Mouse (Mus musculus) left cerebral cortex, postnatal 4 days (tissue): ENCODE data around the gene Sumo1. TPM values are rescaled to one million over a fixed set of nuclear protein-coding genes. Genes with fewer than 3 reads are reported as not detected.
"Not testable (repeated sequence)": the region's sequence is repeated elsewhere in the genome, so short reads cannot be mapped to it uniquely, and the experiment has no call there.

Source experiments
- DNase-seq: peaks from one replicate; pipeline ENCODE4 v3.0.0-alpha.2; 2022
- intact Hi-C: fragments of 180-260 bp; cut with DNase I; formaldehyde crosslinking; loops from one replicate; pipeline ENCODE4 v1.15.1; 2025
- total RNA-seq, 2 experiments: library from RNA; stranded (reverse); gene quantifications; 2 replicates each; pipeline ENCODE4 v1.2.3; 2021

The Sumo1 gene
- total RNA-seq, result 100 to 1,000 TPM; 104 to 111 TPM

DNA sequence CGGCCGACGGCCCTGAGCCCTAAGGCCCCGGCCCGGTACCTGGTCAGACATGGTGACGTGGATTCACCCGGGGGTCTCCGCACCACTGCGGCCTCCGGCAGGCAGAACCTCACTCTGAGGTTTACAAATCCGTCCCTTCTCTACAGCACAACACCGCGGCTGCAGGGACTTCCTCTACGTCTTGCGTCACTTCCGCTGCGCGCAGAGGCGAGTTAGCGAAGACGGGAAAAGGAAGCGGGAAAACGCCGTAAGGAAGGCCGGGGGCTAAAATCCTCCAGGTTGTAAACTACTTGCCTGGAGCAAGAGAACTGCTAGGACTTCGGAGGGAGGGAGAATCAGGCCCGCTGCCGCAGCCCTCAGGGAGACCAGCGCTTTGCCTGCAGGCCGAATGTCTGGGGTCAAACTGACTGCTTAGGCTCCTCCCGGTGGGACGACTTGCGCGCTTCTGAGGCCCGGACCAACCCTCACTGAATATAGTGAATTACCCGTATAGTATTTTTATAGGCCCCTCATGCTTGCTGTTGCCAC is at the start of gene Sumo1:
Sumo1 (minus strand) TSS at position 194 of the 528 bp plus-strand sequence.
- intact Hi-C loops, result no loop called here
- DNase-seq, result peak; percentile 87

DNA sequence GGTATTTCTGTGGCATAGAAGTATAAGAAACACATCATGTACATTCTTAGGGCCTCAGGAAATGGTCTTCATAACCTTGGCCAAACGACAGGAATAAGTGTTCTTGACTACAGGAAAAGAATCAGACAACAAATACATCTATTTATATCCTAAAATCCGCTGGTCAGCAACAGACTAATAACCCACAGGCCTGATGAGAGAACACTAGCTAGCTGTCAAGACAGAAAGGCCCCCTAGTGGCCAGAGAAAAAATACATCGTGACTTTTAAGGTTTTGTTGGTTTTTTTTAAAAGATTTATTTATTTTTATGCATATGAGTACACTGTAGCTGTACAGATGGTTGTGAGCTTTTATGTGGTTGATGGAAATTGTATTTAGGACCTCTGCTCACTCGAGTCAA is 49.3 kb upstream of the Sumo1 start:
- intact Hi-C loops, result no loop called here
- DNase-seq, result no peak

DNA sequence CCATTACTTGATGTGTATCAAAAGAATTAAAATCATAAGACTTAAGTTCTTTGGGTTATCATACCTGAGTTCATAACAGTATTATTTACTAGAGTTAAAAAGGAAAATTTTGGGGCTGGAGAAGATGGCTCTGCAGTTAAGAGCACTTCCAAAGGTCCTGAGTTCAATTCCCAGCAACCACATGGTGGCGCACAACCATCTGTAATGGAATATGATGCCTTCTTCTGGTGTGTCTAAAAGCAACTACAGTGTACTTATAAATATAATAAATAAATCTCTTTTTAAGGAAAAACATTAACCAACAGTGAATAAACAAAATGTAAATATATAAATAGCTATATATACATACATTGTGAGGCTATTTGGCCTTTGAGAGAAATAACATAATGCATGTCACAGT is 31.1 kb upstream of the Sumo1 start:
- no peak for DNase-seq

DNA sequence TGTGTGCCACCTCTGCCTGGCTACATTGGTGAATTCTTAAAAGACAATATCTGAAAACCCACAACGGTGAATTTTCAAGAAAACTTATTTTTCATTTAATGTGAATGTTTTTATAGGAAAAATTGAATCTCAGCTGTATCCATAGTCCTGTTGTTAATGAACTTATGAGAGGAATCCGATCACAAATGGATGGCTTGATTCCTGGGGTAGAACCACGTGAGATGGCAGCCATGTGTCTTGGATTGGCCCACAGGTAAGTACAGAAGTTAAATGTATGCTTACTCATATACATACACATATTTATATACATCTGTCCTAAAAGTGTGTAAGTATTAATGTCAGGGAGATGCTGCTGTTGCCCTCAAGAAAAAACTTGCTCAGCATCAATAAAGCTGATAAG is 27.6 kb upstream of the Sumo1 start:
- intact Hi-C loops, result no loop called here
- DNase-seq, result no peak

More for the DNA sequence above, 31.1 kb upstream of the Sumo1 start:
- intact Hi-C loops, result loop anchor here (10.0 kb wide), 2 partner anchors 163 to 383 kb away; no protein-coding TSS in a partner anchor

DNA sequence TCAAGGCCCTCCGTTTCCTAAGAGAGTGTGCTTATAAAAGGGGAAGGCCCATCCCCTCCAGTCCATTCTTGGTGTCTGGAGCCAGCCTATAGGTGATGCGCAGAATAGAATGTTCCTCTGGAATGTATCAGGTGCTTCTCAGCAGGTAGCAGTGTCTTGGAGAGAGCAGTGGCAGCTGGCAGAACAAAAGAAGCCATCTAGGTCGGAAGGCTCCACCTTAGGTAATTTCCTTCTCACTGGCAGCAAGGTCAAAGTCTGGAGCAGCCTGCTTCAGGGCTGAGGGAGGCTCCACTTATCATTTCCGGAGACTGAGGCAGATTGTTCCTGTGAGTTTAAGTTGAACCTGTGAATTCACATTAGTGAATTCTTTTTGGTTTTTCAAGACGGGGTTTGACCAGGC is 27.1 kb upstream of the Sumo1 start:
- intact Hi-C loops, result no loop called here
- no peak for DNase-seq

DNA sequence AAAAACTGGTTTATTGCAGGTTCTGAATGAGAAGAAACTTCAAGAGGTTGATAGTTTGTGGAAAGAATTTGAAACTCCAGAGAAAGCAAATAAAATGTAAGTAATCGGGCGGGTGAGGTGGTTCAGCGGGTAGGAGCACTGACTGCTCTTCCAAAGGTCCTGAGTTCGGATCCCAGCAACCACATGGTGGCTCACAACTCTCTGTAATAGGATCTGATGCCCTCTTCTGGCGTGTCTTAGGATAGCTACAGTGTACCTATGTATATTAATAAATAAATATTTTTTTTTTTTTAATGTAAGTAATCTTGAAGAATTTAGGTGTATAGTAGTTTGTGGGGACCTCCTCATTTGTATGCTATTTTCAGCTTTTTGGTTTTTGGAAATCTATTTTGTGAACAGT is 19.8 kb upstream of the Sumo1 start:
- intact Hi-C loops, result no loop called here
- no peak for DNase-seq

DNA sequence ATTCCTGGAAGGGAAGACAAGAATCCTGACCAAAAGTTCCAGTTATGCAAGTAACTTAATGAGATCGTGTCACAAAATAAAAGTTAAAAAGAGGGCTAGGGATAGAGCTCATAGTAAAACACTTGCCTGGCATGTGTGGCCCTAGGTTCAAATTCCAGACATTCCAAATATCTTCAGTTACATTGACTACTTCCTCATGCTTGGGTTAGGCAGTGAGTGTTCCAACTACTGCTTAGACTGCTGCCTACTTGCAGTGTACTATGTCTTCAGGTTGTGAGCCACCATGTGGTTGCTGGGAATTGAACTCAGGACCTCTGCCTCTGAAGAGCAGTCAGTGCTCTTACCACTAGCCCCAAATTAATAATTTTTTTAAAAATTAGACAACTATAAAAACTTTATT is 16.9 kb upstream of the Sumo1 start:
- intact Hi-C loops, result no loop called here

DNA sequence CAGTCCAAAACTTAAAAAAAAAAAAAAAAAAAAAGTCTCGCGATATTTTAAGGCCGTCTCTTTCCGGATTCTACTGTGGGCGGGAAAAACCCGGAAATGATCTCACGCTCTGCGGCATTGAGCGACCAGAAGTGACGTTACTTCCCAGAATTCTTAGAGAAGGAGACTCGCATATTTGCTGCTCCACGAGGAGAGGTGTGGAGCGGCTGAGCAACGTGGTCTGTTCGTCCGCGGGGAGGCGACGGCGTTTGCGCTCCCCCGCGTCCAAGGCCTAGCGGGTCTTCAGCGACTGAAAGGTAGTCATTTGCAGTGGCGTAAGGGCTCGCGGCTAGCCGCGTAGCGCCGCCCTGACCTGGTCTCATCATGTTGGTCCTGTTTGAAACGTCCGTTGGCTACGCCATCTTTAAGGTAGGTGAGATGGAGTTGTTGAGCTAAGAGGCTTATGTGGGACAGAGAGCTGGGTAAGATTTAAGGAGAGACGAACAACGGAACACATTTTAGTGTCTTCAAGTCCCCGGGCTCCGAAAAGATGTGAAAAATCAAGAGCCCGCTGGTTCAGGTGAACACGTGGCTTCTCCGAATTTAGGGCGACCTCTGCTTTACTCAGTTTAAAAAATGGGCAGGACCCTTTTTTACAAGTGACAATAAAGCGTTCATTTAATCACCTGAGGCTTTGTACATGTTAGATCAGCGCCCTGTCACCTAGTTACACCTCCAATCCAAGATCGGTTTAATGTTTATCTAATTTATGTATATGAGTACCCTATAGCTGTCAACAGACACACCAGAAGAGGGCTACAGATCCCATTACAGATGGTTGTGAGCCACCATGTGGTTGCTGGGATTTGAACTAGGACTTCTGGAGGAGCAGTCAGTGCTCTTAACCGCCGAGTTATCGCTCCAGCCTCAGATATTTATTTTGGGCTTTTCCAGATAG is 14.5 kb upstream of the Sumo1 start, which contains the start of gene Nop58:
Nop58 (plus strand) TSS at position 153 of the 937 bp plus-strand sequence.
- DNase-seq, result peak; percentile 86
- intact Hi-C loops, result no loop called here

More for the DNA sequence above, 16.9 kb upstream of the Sumo1 start:
- DNase-seq, result no peak

DNA sequence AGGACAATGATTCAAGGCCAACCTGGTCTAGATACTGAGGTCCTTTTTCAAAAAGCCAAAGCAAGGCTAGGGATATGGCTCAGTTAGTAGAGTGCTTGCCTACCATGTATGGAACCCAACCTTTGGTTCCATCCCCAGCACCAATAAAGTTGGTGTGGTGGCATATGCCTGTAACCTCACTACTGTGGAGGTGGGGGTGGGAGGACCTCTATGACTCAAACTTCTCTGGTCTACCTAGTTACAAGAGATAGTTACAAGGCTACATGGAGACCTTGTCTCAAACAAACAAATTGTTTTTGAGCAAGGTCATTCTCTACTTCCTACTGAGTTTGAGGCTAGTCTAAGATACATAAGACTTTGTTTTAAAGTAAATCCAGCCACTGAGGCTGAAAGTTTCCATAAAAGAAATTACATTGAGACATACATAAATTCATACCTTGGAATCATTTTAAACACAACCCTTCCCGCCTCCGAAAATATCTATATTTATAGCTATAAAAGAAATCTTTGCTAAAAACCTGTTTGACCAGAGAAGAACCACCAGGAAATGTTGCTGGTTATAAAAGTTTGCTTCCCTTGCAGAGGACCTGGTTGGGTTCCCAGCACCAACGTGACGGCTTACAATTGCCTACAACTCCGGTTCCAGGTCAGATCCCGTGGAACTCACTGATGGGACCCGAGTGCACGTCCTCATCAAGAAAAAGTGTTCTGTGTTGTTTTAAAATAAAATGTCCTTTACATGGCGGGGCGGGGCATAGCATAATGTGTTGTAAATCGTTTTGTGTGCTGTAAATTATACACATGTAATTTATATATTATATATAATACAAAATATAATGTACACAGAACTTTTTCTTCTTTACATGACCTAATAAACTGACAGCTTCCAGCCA is 13.5 kb upstream of the Sumo1 start:
- intact Hi-C loops, result no loop called here
- no peak for DNase-seq

DNA sequence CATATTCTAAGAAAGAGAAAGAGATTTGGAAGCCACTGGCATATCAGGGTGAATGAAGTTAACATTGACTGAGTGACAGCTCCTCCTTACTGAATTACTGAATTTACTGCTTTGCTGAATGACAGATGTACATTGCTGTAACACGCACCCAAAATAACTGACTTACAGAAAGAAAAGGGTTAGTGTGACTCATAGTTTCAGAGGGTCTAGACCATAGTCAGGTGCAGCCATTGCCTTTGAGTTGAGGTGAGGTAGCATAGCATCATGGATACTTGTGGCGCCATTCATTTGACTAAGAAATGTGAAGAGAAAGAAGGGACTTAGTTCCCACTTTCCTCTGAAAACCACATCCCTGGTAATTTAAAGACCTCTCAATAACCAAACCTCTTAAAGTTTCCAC is 3.0 kb upstream of the Sumo1 start:
- no peak for DNase-seq
- intact Hi-C loops, result no loop called here

DNA sequence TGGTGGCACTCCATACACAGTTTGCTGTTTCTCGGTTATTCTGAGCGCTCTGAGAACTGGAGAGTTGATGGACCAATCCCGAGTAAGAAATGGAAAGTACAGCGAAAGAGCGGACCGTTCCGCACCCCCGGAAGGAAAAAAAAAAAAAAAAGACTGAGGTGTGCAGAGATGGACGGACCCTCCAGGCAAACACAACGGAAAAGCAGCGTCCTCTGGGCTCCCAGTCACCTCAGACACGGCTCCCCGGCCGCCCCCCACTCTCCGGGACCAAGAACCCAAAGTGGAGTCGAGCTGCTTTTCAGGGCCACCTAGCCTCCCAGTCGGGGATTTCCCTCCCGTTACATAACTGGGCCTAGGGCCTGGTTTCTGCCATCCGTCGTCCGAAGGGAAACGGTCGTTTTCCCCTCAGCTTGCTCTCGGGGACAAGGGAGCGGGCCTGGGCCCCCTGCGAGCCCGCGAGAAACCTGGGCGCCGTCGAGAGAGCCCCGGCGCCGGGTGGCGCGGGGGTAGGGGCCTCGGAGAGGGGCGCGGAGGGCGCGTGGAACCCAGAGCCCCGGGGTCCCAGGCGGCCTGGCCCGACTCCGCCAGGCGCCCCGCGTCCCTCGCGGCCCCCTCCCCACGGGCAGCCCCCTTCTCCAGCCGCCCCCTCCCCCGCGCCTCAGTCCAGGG is 538 bp downstream of the Sumo1 start:
- DNase-seq, result peak; percentile 16
- intact Hi-C loops, result no loop called here

DNA sequence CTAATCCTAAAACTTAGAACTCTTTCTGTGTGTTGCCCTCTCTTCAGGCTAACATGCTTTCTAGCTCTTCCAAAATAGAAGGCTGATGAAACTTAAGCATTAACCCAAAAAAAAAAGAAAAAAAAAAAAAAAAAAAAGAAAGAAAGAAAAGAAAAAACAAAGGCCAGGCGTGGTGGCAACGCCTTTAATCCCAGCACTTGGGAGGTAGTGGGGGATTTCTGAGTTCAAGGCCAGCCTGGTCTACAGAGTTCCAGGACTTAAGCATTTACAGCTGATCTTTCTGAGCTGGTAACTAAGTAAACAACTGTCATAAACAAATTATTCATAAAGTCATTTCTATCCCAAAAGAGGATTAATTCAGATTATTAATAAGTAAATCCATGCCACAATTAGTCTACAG is 1.8 kb downstream of the Sumo1 start:
- no peak for DNase-seq
- intact Hi-C loops, result no loop called here

DNA sequence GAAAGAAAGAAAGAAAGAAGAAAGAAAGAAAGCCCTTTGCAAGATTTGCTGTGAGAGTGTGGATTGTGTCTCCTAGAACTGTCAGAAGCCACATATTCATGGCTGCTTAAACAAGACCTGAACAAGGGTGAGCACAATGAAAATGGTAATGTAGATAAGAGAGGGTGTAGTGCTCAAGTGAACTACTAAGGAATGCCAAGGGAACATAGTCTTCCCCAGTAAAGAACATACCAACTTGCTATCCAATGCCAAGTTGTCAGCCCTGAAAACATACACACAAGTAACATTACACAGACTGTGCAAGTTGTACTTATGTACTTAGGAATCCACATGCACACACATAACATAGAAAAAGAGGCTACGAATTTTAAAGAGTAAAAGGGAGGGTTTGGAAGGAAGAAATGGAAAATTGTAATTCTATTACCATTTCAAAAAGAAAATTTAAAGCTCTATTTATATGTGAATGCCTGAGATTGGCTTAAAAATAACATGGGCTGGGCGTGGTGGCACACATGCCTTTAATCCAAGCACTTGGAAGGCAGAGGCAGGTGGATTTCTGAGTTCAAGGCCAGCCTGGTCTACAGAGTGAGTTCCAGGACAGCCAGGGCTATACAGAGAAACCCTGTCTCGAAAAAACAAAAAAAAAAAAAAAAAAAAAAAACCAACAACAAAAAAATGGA is 7.0 kb downstream of the Sumo1 start:
- intact Hi-C loops, result no loop called here

DNA sequence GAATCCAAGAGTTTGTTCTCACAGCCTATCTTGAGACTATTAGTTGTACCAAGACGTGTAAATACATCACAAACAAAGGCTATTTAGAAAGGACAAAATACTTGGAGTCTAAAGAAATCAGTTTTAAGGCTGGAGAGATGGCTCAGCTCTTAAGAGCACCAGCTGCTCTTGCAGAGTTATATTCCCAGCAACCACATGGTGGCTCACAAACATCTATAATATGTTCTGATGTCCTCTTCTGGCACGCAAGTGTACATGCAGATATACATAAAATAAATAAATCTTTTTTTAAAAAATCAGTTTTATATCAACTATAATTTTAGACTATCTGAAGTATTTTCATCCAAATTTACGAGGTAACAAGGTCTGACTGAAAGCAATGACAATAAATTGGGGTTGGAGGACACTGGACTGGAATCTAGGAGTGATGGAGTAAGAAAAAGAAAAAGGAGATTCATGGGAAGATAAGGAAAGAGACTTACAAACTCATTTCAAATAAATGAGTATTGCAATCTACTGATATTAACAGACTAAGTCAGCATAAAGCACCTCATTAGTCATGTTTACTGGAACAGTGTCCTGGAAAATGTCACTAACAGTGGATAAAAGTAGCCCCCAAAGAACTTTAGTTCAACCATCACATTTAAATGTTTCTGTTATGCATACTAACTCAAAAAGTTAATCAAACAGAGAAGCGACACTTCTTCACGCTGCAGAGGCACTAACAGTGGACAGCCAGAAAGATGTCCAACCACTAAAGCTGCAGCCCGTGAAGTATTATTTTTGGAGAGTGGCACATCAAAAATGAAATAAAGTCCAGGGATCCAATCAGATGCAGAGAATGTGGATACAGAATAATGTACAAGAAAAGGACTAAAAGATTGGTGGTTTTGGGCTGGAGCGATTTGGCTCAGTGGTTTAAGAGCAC is 14.1 kb downstream of the Sumo1 start:
- intact Hi-C loops, result no loop called here
- DNase-seq, result no peak

More for the DNA sequence above, 7.0 kb downstream of the Sumo1 start:
- DNase-seq, result no peak

DNA sequence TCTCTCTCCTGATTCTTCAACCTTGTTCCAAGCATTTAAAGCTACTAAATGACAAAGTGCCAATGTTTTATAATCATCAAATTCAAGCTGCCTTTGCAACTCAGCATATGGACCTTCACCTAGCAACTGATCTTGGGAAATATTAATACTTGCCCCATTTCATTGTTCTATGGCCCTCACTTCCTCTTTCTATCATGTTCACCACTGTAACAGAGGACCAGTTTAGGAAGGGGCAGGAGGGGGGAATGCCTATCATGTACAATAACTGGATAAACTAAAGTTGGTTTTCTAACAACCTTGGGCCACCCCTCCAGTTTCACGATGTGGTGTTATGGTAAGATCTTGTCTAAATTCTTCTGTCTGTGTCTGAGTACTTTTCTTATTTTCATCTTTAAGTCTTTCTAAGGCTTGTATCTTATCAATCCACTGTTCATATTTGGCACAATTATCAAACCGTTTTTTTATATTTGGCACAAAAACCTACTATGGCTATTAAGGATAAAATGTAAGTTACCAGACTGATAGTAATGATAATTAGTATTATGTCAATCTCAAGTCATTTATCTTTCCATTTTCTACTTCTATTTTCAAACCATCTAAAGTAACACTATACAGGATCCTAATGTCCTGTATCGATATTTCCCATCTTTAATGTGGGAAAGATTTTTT is 17.3 kb downstream of the Sumo1 start:
- DNase-seq, result no peak
- intact Hi-C loops, result no loop called here

DNA sequence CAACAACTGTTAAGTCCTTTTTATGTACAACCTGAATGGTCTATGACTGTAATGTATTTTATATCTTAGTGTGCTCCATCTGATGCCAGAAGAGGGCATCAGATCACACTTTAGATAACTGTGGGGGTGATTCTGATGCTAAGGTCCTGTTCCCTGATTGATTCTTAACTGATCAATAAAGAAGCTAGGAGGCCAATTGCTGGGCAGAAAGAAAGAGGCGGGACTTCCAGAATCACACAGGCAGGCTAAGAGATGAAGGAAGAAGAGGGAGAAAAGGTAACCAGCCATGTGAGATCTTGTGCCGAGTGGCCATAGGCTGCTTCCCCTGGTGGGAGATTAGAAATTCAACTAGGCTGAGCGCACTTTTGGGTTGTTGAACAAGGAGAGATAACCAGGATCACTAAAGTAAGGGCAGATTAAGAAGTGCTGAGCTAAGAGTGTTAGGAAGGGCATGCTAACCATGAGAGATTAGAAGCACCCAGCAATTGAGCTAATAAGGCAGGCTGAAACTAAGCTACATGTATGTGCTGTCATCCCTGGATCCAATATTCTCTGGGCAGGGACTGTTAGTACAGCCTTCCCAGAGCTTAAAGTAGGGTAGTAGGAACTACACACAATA is 19.3 kb downstream of the Sumo1 start:
- no peak for DNase-seq
- intact Hi-C loops, result no loop called here

DNA sequence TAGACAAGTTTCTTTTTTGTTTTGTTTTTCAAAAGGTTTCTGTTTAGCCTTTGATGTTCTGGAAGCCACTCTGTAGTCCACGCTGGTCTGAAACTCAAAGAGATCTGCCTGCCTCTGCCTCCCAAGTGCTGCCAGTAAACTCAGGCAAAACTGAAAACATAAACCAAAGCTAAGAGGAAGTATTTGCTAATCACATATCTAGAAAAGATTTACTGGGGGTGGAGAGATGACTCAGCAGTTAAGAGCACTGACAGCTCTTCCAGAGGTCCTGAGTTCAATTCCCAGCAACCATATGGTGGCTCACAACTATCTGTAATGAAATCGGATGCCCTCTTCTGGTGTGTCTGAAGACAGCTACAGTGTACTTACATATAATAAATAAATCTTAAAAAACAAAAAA is 24.1 kb downstream of the Sumo1 start:
- intact Hi-C loops, DNase-seq: not testable (repeated sequence)

DNA sequence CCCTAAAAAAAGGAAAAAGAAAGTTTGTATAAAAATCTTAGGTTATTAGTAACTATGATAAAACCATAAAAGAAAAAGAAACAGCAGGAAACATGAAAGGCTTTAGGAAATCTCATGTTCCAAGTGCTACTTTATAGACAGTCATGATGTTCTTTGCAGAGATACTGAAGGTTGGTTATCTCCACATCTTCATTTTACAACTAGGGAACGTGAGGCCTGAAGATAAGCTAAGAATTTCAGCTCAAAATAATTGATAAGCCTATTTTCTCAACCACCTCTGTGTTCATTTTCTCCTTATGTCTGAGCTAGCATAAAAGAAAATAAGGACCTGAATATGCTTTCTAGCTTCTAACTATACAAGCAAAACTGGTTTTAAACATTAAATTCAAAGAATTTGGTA is 28.1 kb downstream of the Sumo1 start:
- intact Hi-C loops, result no loop called here
- no peak for DNase-seq
